Mouse (Mus musculus) liver, postnatal 0 days (tissue): Measurements from ENCODE around the gene Aox2. TPM values are rescaled to one million over a fixed set of nuclear protein-coding genes. Genes with fewer than 3 reads are reported as not detected.
"Not testable (repeated sequence)": the region's sequence is repeated elsewhere in the genome, so short reads cannot be mapped to it uniquely, and the experiment has no call there.

Experiments used
- ATAC-seq: fragments of 200-750 bp; cut with Nextera tagmentation; 2 replicates; pipeline ENCODE4 v1.8.0; 2017; ENCODE audit warnings: mild to moderate bottlenecking, moderate library complexity
- DNase-seq: peaks from one replicate; pipeline ENCODE4 v3.0.0-alpha.2; 2016
- H3K27ac ChIP-seq: fragments of 300-500 bp; sonication (generic); 2 replicates; pipeline ENCODE4 v1.5.1; 2014; ENCODE audit warnings: antibody characterized with exemption, moderate library complexity, mild to moderate bottlenecking, low read depth
- H3K27me3 ChIP-seq: fragments of 300-500 bp; sonication (generic); 2 replicates; pipeline ENCODE4 v1.6.1; 2014; ENCODE audit warnings: low read length, control low read depth, mixed read lengths; ENCODE audit not compliant: insufficient read depth
- H3K36me3 ChIP-seq: fragments of 300-500 bp; sonication (generic); replicated peaks from 2 replicates; pipeline ENCODE4 v1.6.1; 2014; ENCODE audit warnings: mild to moderate bottlenecking, control low read depth, low read length, moderate library complexity, mixed read lengths; ENCODE audit not compliant: insufficient read depth
- H3K4me1 ChIP-seq: fragments of 300-500 bp; sonication (generic); 2 replicates; pipeline ENCODE4 v1.6.1; 2014; ENCODE audit warnings: antibody characterized with exemption, mild to moderate bottlenecking, control low read depth; ENCODE audit not compliant: insufficient read depth
- H3K4me2 ChIP-seq: fragments of 300-500 bp; sonication (generic); 2 replicates; pipeline ENCODE4 v1.6.1; 2014; ENCODE audit warnings: low read depth, mild to moderate bottlenecking, low read length, moderate library complexity, mixed read lengths
- H3K4me3 ChIP-seq: fragments of 300-500 bp; sonication (generic); 2 replicates; pipeline ENCODE4 v1.5.1; 2014; ENCODE audit warnings: low read depth, low read length
- H3K9ac ChIP-seq: fragments of 300-500 bp; sonication (generic); replicated peaks from 2 replicates; pipeline ENCODE4 v1.6.1; 2014; ENCODE audit warnings: mild to moderate bottlenecking, moderate library complexity
- H3K9me3 ChIP-seq: fragments of 300-500 bp; sonication (generic); 2 replicates; pipeline ENCODE4 v1.6.1; 2016; ENCODE audit warnings: mild to moderate bottlenecking, control low read depth, low read length, mixed read lengths
- CTCF ChIP-seq: sonication (generic); IDR thresholded peaks from 2 replicates; pipeline ENCODE4 v1.5.1; 2016; ENCODE audit warnings: antibody characterized with exemption, low read depth
- EP300 ChIP-seq: IDR thresholded peaks from 2 replicates; pipeline ENCODE4 v1.6.1; 2016; ENCODE audit warnings: antibody characterized with exemption, low read depth, mild to moderate bottlenecking
- WGBS: fragments of 180-500 bp; shearing (Covaris S2); extraction: QIAGEN DNeasy Blood & Tissue Kit; methylation state at CpG from one replicate; pipeline ENCODE4 v1.1.7; 2014; ENCODE audit not compliant: insufficient replicate concordance; 5-methylcytosine and 5-hydroxymethylcytosine counted together
- polyA plus RNA-seq: library from polyadenylated mRNA; unstranded; fragments of >200 nt; fragmentation: Nextera tagmentation; extraction: Ambion mirVana; gene quantifications from 2 replicates; pipeline ENCODE4 v1.2.1, GENCODE M21; 2015

The Aox2 gene
- polyA plus RNA-seq, 1 experiment from 2014 or later = 0.01 TPM

DNA sequence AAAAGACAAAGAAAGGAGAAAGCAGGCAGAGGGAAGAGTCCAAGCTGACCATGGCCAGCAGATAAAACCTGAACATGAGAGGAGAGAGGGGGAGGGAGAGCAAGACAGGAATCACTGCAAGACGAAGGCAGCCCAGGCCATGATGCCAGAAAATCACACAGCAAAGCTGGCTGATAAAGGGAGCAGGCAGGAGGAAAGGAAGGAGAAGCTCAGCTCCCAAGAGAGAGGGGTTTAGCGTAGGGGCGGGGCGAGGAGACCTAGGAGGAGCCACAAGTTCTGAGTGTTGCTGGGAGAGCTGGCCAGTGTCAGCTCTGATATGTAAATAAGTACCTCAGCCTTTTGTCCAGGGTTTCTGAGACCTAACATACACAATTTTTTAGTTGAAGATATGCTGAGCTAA, 84.2 kb downstream of the Aox2 start:
- WGBS = 62% methylated on average over 4 of the region's 4 CpGs
- ATAC-seq = no peak
- no peak for TF ChIP-seq CTCF
- no peak for TF ChIP-seq EP300
- no peak overlapping the region for H3K4me2 ChIP-seq
- H3K27ac ChIP-seq = no peak overlapping the region
- H3K4me3 ChIP-seq = no peak overlapping the region
- H3K9me3 ChIP-seq = no peaks in the 10 kb centered on the region
- no peaks in the 10 kb centered on the region for H3K4me1 ChIP-seq
- no peaks in the 10 kb centered on the region for H3K36me3 ChIP-seq
- no peak overlapping the region for H3K9ac ChIP-seq
- DNase-seq = no peak
- no peaks in the 10 kb centered on the region for H3K27me3 ChIP-seq

DNA sequence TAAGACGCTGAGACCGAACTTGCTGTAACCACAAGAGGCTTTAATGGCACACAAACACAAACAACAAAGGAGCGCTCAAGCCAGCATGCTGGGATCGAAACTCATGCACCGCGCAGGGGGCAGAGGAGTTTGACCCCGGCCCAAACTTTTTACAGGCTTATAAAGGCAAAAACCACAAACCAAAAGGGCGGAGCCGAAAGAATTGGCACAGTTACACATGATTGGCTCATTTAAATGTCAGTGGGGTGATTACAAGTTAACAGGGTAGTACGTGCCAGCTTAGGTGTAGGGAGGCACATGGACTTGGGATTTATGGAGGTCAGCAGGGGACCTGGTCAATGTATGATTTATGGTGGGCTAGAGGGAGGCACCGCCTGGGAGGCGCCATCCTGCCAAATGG, 86.4 kb downstream of the Aox2 start:
- WGBS = 88% methylated on average over 12 of the region's 12 CpGs
- ATAC-seq = no peak
- H3K4me3 ChIP-seq = no peak overlapping the region
- H3K9ac ChIP-seq = no peak overlapping the region
- no peak for DNase-seq
- H3K4me1 ChIP-seq = no peaks in the 10 kb centered on the region
- no peak overlapping the region for H3K27ac ChIP-seq
- H3K36me3 ChIP-seq = no peaks in the 10 kb centered on the region
- no peaks in the 10 kb centered on the region for H3K27me3 ChIP-seq
- no peaks in the 10 kb centered on the region for H3K9me3 ChIP-seq
- no peak for TF ChIP-seq CTCF
- TF ChIP-seq EP300 = no peak
- H3K4me2 ChIP-seq = no peak overlapping the region

DNA sequence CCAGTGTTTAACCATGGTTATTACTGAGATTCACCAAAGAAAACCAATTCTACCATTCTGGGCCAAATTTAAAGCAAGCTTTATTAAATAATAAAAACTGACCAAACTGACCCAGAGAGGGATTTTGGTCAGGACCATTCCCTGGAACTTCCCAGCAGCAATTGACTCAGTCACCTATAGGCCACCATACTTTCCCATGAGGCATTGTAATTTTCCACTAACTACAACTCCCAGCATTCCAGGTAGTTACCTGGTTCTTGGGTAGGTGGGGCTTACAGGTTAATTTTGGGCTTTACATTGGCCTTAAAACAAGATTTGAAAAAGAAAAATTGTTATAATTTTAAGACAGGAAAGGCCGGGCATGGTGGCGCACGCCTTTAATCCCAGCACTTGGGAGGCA, 87.7 kb downstream of the Aox2 start:
- Histone ChIP-seq H3K27me3 (no peaks in the 10 kb centered on the region), H3K4me1 (no peaks in the 10 kb centered on the region), H3K4me2 (no peak overlapping the region), H3K9ac (no peak overlapping the region), H3K27ac (no peak overlapping the region), H3K9me3 (no peaks in the 10 kb centered on the region), H3K36me3 (no peaks in the 10 kb centered on the region), H3K4me3 (no peak overlapping the region)
- TF ChIP-seq EP300 = no peak
- no peak for TF ChIP-seq CTCF
- WGBS = 96% methylated on average over 3 of the region's 3 CpGs
- no peak for ATAC-seq
- DNase-seq = no peak

DNA sequence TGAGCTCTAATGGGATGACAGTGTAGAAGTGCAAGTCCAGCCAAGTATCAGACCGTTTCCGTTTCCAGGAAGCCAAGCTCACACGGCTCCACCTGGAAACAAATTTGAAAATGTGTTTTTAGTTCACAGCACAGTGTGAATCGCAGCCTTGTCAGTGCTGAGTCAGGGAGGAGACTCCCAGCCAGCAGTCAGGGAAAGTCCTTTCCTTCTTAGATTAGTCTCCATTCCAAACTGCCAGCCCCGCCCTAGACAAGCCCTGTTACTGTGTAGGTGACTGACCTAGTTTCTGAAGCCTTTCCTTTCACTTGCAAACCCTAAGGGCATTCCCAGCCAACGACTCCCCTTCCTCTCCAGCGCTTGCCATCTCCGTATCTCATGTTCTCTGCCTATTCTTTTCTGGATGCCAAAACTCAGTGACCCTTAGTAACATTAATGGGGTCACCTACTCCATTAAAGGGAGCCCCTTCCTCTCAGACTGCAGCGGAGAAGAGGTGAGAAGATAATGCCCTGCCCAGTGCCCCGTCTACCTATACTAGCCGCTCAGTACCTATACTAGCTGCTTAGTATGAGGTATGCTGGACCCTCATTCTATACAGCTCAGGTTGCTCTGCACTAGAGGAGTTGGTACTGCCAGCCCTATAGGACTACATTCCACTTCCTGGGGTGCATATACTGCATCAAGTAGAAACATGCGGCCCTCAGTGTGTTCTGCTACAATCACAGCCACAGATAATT, 88.8 kb downstream of the Aox2 start:
- no peaks in the 10 kb centered on the region for H3K27me3 ChIP-seq
- no peaks in the 10 kb centered on the region for H3K9me3 ChIP-seq
- H3K4me1 ChIP-seq = no peaks in the 10 kb centered on the region
- no peak overlapping the region for H3K4me3 ChIP-seq
- H3K4me2 ChIP-seq = no peak overlapping the region
- TF ChIP-seq EP300 = no peak
- TF ChIP-seq CTCF = no peak
- ATAC-seq = no peak
- no peaks in the 10 kb centered on the region for H3K36me3 ChIP-seq
- no peak overlapping the region for H3K9ac ChIP-seq
- H3K27ac ChIP-seq = no peak overlapping the region
- WGBS = 81% methylated on average over 12 of the region's 12 CpGs
- DNase-seq = no peak

DNA sequence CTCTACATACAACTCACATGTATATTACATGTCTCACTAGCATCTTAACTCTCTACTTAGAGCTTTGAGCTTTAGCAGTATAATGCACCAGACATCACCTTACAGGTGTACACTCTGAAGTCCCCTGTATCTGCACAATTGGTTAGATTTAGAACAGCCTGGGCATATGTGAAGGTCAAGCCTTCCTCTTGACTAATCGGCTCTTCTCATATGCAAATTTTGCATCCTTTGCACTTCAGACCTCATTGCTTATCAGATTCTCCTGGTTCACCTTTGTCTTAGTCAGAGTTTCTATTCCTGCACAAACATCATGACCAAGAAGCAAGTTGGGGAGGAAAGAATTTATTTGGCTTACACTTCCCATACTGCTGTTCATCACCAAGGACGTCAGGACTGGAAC, 91.6 kb downstream of the Aox2 start:
- no peak for DNase-seq
- Histone ChIP-seq H3K27ac (no peak overlapping the region), H3K4me2 (no peak overlapping the region), H3K4me1 (no peaks in the 10 kb centered on the region), H3K36me3 (no peaks in the 10 kb centered on the region), H3K4me3 (no peak overlapping the region), H3K27me3 (no peaks in the 10 kb centered on the region), H3K9ac (no peak overlapping the region), H3K9me3 (no peaks in the 10 kb centered on the region)
- TF ChIP-seq EP300 (no peak), CTCF (no peak)
- 73% methylated on average over 2 of the region's 2 CpGs for WGBS
- no peak for ATAC-seq

DNA sequence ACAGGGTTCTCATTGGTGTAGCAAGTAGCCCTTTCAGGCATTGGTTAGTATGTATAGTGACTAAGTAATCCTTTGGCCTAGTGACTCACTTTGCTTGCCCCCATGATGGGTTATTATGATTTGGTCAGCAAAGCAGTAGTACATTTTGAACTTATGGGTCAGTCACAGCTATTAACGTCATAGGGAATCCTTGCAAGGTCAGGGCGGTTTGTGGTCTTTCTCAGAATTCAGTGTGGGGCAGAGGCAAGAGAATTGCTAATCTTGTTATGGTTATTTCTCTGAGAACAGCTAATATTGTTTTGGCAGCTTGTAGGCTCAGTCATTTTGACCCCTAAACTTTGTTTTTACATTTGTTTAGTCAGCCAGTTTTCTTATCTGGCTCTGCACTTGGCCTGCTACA, 96.1 kb downstream of the Aox2 start:
- H3K27ac ChIP-seq, H3K36me3 ChIP-seq, H3K4me1 ChIP-seq, H3K4me3 ChIP-seq, H3K4me2 ChIP-seq, H3K9ac ChIP-seq, H3K9me3 ChIP-seq, DNase-seq, H3K27me3 ChIP-seq: not testable (repeated sequence)
- WGBS = 68% methylated on average over 2 of the region's 2 CpGs
- peak; percentile 21; the same call in 1 of the 2 replicates for ATAC-seq

DNA sequence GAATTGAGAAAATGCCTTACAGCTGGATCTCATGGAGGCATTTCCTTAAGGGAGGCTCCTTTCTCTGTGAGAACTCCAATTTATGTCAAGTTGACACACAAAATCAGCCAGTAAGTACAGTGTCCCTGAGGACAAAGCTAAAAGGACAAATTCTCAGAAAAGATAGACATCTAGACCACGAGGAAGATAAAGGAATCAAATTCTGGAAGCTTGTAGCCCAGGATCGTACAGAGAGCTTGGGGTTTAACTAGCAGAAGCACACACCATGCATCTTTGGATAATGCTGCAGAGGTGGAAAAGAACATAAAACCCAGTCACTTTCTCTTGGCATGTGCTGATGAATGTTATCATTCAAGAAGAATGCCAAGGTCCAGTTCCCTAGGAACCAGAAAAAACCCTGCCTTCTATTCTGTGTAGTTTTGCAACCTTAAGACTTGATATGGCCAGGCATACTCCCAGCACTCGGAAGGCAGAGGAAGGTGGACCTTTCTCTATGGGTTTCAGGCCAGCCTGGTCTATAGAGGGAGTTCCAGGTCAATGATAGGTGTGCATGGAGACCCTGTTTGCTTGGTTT, 97.5 kb downstream of the Aox2 start:
- no peak overlapping the region for H3K4me2 ChIP-seq
- no peak for ATAC-seq
- TF ChIP-seq CTCF (no peak), EP300 (no peak)

More for the DNA sequence above, 97.5 kb downstream of the Aox2 start:
- Histone ChIP-seq H3K27ac (no peak overlapping the region), H3K4me3 (no peak overlapping the region), H3K9me3 (no peaks in the 10 kb centered on the region), H3K4me1 (no peaks in the 10 kb centered on the region), H3K27me3 (no peaks in the 10 kb centered on the region), H3K36me3 (no peaks in the 10 kb centered on the region), H3K9ac (no peak overlapping the region)
- 63% methylated on average over 3 of the region's 3 CpGs for WGBS
- no peak for DNase-seq
